Mouse (Mus musculus): ENCODE measurements around the gene Hgfac. TPM values are rescaled to one million over a fixed set of nuclear protein-coding genes. Genes with fewer than 3 reads are reported as not detected.

The Hgfac gene
- polyA plus RNA-seq, 1 experiment from 2014 or later: 129 TPM

- Histone ChIP-seq H3K4me2 (no peak overlapping the region), H3K27ac (replicated peaks) (no peak overlapping the region), H3K36me3 (replicated peaks) (peaks cover 11% of the 10 kb centered on the region; the same call in 1 of the 2 replicates), H3K9ac (no peak overlapping the region), H3K4me3 (replicated peaks) (no peak overlapping the region), H3K9me3 (replicated peaks) (no peaks in the 10 kb centered on the region), H3K27me3 (no peaks in the 10 kb centered on the region), H3K4me1 (replicated peaks) (peaks cover 45% of the 10 kb centered on the region)
- ATAC-seq (ENCODE audit: insufficient read depth): no peak
These were observed 3.9 kb upstream of the Hgfac start for GRCm38 (mm10) chr5:35037438-35037837.

- H3K9me3 ChIP-seq (replicated peaks): no peaks in the 10 kb centered on the region
- peak overlapping the region; percentile 22; the same call in 1 of the 2 replicates for H3K9ac ChIP-seq
- H3K27ac ChIP-seq (replicated peaks): peak overlapping the region; percentile 65
- peaks cover 34% of the 10 kb centered on the region for H3K4me1 ChIP-seq (replicated peaks)
- peaks cover 4% of the 10 kb centered on the region; the same call in 1 of the 2 replicates for H3K27me3 ChIP-seq
- H3K4me3 ChIP-seq (replicated peaks): peak overlapping the region; percentile 31
- ATAC-seq (ENCODE audit: insufficient read depth): 0 out of 2 replicates have a peak, but pooled peaks have one; percentile 1
- no peaks in the 10 kb centered on the region for H3K36me3 ChIP-seq (replicated peaks)
- WGBS (ENCODE audit: insufficient replicate concordance): 35% methylated on average over 10 of the region's 10 CpGs
- H3K4me2 ChIP-seq: peak overlapping the region; percentile 53
These were observed 1.3 kb downstream of the Hgfac start for GRCm38 (mm10) chr5:35042431-35043109.

GRCm38 (mm10) chr5:35043110-35043451, 1.8 kb downstream of the Hgfac start:
- no peak overlapping the region for H3K9ac ChIP-seq
- peak overlapping the region; percentile 53 for H3K4me2 ChIP-seq
- no peaks in the 10 kb centered on the region for H3K36me3 ChIP-seq (replicated peaks)
- no peak overlapping the region for H3K27ac ChIP-seq (replicated peaks)
- WGBS (ENCODE audit: insufficient replicate concordance): 10% methylated on average over 1 of the region's 1 CpGs
- peak overlapping the region; percentile 31; the same call in 1 of the 2 replicates for H3K4me3 ChIP-seq (replicated peaks)
- no peaks in the 10 kb centered on the region for H3K9me3 ChIP-seq (replicated peaks)
- H3K27me3 ChIP-seq: peaks cover 4% of the 10 kb centered on the region; the same call in 1 of the 2 replicates
- peak; percentile 43; the same call in 1 of the 2 replicates for ATAC-seq (ENCODE audit: insufficient read depth)
- peaks cover 34% of the 10 kb centered on the region for H3K4me1 ChIP-seq (replicated peaks)

- Histone ChIP-seq H3K9me3 (replicated peaks) (no peaks in the 10 kb centered on the region), H3K36me3 (replicated peaks) (no peaks in the 10 kb centered on the region), H3K27me3 (peaks cover 27% of the 10 kb centered on the region), H3K9ac (no peak overlapping the region), H3K4me2 (no peak overlapping the region), H3K27ac (replicated peaks) (no peak overlapping the region), H3K4me3 (replicated peaks) (no peak overlapping the region), H3K4me1 (replicated peaks) (0 out of 2 replicates have a peak, but pooled peaks cover 9% of the 10 kb centered on the region)
- 59% methylated on average over 5 of the region's 5 CpGs for WGBS (ENCODE audit: insufficient replicate concordance)
- ATAC-seq (ENCODE audit: insufficient read depth): no peak
These were observed 9.2 kb downstream of the Hgfac start for GRCm38 (mm10) chr5:35050541-35050940.

- Histone ChIP-seq H3K4me2 (no peak overlapping the region), H3K27ac (replicated peaks) (no peak overlapping the region), H3K27me3 (peaks cover 64% of the 10 kb centered on the region), H3K4me3 (replicated peaks) (no peak overlapping the region), H3K9ac (no peak overlapping the region), H3K9me3 (replicated peaks) (no peaks in the 10 kb centered on the region), H3K4me1 (replicated peaks) (0 out of 2 replicates have a peak, but pooled peaks cover 9% of the 10 kb centered on the region), H3K36me3 (replicated peaks) (no peaks in the 10 kb centered on the region)
- WGBS (ENCODE audit: insufficient replicate concordance): 63% methylated on average over 3 of the region's 3 CpGs
- ATAC-seq (ENCODE audit: insufficient read depth): no peak
These were observed 13.3 kb downstream of the Hgfac start for GRCm38 (mm10) chr5:35054628-35055027.

- no peak for ATAC-seq (ENCODE audit: insufficient read depth)
- no peaks in the 10 kb centered on the region for H3K36me3 ChIP-seq (replicated peaks)
- 67% methylated on average over 12 of the region's 12 CpGs for WGBS (ENCODE audit: insufficient replicate concordance)
- H3K4me3 ChIP-seq (replicated peaks): no peak overlapping the region
- no peak overlapping the region for H3K27ac ChIP-seq (replicated peaks)
- H3K9ac ChIP-seq: no peak overlapping the region
- H3K4me2 ChIP-seq: no peak overlapping the region
- peaks cover 69% of the 10 kb centered on the region for H3K27me3 ChIP-seq
- H3K4me1 ChIP-seq (replicated peaks): 0 out of 2 replicates have a peak, but pooled peaks cover 9% of the 10 kb centered on the region
- H3K9me3 ChIP-seq (replicated peaks): no peaks in the 10 kb centered on the region
These were observed 13.8 kb downstream of the Hgfac start for GRCm38 (mm10) chr5:35055076-35055475.

- peak within 1 kb of the TSS; percentile 65 for H3K4me2 ChIP-seq
- no peaks in the 10 kb centered on the region for H3K36me3 ChIP-seq (replicated peaks)
- peak within 1 kb of the TSS; percentile 48 for H3K4me3 ChIP-seq (replicated peaks)
- 1% methylated on average over 73 of the region's 74 CpGs for WGBS (ENCODE audit: insufficient replicate concordance)
- 0 out of 2 replicates have a peak, but pooled peaks cover 9% of the 10 kb centered on the region for H3K4me1 ChIP-seq (replicated peaks)
- H3K27ac ChIP-seq (replicated peaks): no peak within 1 kb of the TSS
- H3K27me3 ChIP-seq: peaks cover 73% of the 10 kb centered on the region
- H3K9me3 ChIP-seq (replicated peaks): no peaks in the 10 kb centered on the region
- ATAC-seq (ENCODE audit: insufficient read depth): peak; percentile 20; the same call in 1 of the 2 replicates
- no peak within 1 kb of the TSS for H3K9ac ChIP-seq
These were observed 15.5 kb downstream of the Hgfac start, which contains the start of gene Dok7 for GRCm38 (mm10) chr5:35056604-35057432. Dok7 (plus strand) TSS chr5:35056766.

- Histone ChIP-seq H3K27me3 (peaks cover 70% of the 10 kb centered on the region), H3K4me1 (replicated peaks) (0 out of 2 replicates have a peak, but pooled peaks cover 9% of the 10 kb centered on the region), H3K36me3 (replicated peaks) (no peaks in the 10 kb centered on the region), H3K4me2 (peak overlapping the region; percentile 65; the same call in 1 of the 2 replicates), H3K9me3 (replicated peaks) (no peaks in the 10 kb centered on the region), H3K27ac (replicated peaks) (no peak overlapping the region), H3K4me3 (replicated peaks) (no peak overlapping the region), H3K9ac (no peak overlapping the region)
- 10% methylated on average over 4 of the region's 4 CpGs for WGBS (ENCODE audit: insufficient replicate concordance)
- no peak for ATAC-seq (ENCODE audit: insufficient read depth)
These were observed 16.3 kb downstream of the Hgfac start for GRCm38 (mm10) chr5:35057582-35057981.

- WGBS (ENCODE audit: insufficient replicate concordance): 39% methylated on average over 1 of the region's 1 CpGs
- Histone ChIP-seq H3K4me2 (no peak overlapping the region), H3K9ac (no peak overlapping the region), H3K36me3 (replicated peaks) (no peaks in the 10 kb centered on the region), H3K27me3 (peaks cover 68% of the 10 kb centered on the region), H3K9me3 (replicated peaks) (no peaks in the 10 kb centered on the region), H3K4me1 (replicated peaks) (0 out of 2 replicates have a peak, but pooled peaks cover 9% of the 10 kb centered on the region), H3K4me3 (replicated peaks) (no peak overlapping the region), H3K27ac (replicated peaks) (no peak overlapping the region)
- ATAC-seq (ENCODE audit: insufficient read depth): no peak
These were observed 16.9 kb downstream of the Hgfac start for GRCm38 (mm10) chr5:35058216-35058615.

- H3K27ac ChIP-seq (replicated peaks): no peak overlapping the region
- H3K9me3 ChIP-seq (replicated peaks): no peaks in the 10 kb centered on the region
- 0 out of 2 replicates have a peak, but pooled peaks cover 9% of the 10 kb centered on the region for H3K4me1 ChIP-seq (replicated peaks)
- WGBS (ENCODE audit: insufficient replicate concordance): 37% methylated on average over 3 of the region's 3 CpGs
- no peak overlapping the region for H3K4me3 ChIP-seq (replicated peaks)
- H3K9ac ChIP-seq: no peak overlapping the region
- no peak for ATAC-seq (ENCODE audit: insufficient read depth)
- no peaks in the 10 kb centered on the region for H3K36me3 ChIP-seq (replicated peaks)
- peaks cover 54% of the 10 kb centered on the region for H3K27me3 ChIP-seq
- no peak overlapping the region for H3K4me2 ChIP-seq
These were observed 18.8 kb downstream of the Hgfac start for GRCm38 (mm10) chr5:35060098-35060497.

- no peaks in the 10 kb centered on the region for H3K36me3 ChIP-seq (replicated peaks)
- WGBS (ENCODE audit: insufficient replicate concordance): 64% methylated on average over 2 of the region's 2 CpGs
- H3K27ac ChIP-seq (replicated peaks): no peak overlapping the region
- H3K9me3 ChIP-seq (replicated peaks): no peaks in the 10 kb centered on the region
- H3K4me2 ChIP-seq: no peak overlapping the region
- ATAC-seq (ENCODE audit: insufficient read depth): no peak
- no peaks in the 10 kb centered on the region for H3K27me3 ChIP-seq
- H3K4me1 ChIP-seq (replicated peaks): no peaks in the 10 kb centered on the region
- H3K9ac ChIP-seq: no peak overlapping the region
- no peak overlapping the region for H3K4me3 ChIP-seq (replicated peaks)
These were observed 28.5 kb downstream of the Hgfac start for GRCm38 (mm10) chr5:35069841-35070240.
